Mouse (Mus musculus) heart, postnatal 36 days (tissue): Measurements from ENCODE around the gene Vat1. TPM values are rescaled to one million over a fixed set of nuclear protein-coding genes. Genes with fewer than 3 reads are reported as not detected.
"Not testable (repeated sequence)": the region's sequence is repeated elsewhere in the genome, so short reads cannot be mapped to it uniquely, and the experiment has no call there.

Experiments
- DNase-seq, 2 experiments: peaks; one replicate each; pipeline ENCODE4 v3.0.0; 2021 to 2022
- intact Hi-C: fragments of 180-260 bp; cut with DNase I; formaldehyde crosslinking; loops from one replicate; pipeline ENCODE4 v1.15.1; 2025
- total RNA-seq, 2 experiments: library from RNA; stranded (reverse); gene quantifications; 2 replicates each; pipeline ENCODE4 v1.2.3; 2021

Vat1 gene
- total RNA-seq, 2 experiments from 2014 or later = 22.0 to 24.9 TPM

DNA sequence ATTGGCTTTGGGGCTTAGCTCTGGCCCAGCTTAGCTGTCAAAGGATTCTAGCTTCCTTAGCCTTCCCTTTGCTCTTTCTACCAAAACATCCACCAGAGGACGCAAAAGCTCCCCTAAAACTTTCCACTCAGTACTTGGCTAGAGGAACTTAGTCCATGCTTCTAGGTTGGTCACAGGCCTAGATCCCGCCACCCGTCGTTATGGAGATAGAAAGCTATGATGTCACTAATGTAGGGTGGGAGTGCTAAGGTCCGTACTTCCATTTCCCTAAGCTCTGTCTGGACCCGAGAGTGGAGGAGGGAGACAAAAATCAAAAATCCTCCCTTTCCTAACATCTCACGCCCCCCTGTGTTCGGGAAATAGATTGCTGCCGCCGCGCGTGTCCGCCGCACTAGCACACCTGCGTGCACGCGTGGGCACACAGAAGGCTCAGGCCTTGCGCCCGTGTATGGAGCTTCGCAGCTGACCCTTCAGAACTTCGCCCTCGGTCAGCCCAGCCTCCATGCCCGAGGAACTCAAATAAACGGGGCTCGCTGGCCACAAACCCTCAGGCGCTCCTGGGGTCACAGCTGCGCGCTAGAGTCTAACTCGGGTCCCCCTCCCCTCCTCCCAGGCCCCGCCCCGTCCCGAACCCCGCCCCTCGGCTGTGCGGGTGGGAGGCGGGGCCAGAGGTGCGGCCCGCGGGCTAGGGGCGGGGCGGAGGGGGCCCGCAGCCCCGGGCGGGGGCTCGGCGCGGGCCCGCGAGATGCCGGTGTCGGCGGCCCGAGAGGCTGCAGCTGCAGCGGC lies 1.6 kb upstream of the Vat1 start:
- peak; percentile 68 to 71 for DNase-seq
- intact Hi-C loops = loop anchor here (2.0 to 5.0 kb wide), 2 partner anchors 25 to 85 kb away; partner anchors contain the start of genes Brca1, Nbr1 and Rpl27

DNA sequence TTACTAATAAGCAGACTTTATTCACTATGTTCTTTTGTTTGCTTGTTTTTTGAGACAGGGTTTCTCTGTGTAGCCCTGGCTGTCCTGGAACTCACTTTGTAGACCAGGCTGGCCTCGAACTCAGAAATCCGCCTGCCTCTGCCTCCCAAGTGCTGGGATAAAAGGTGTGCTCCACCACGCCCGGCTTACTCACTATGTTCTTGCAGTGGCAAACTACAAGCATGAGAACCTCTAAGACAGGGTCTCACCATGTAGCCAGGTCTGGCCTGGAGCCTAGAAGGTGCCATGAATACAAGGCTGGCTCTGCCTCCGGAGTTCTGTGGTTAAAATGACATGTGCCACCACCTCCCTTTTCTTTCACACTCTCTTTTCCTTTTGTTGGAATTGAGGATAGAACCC lies 521 bp upstream of the Vat1 start:
- intact Hi-C loops = loop anchor here (2.0 to 5.0 kb wide), 2 partner anchors 24 to 86 kb away; partner anchors contain the start of genes Brca1, Nbr1 and Rpl27
- DNase-seq = not testable (repeated sequence)

DNA sequence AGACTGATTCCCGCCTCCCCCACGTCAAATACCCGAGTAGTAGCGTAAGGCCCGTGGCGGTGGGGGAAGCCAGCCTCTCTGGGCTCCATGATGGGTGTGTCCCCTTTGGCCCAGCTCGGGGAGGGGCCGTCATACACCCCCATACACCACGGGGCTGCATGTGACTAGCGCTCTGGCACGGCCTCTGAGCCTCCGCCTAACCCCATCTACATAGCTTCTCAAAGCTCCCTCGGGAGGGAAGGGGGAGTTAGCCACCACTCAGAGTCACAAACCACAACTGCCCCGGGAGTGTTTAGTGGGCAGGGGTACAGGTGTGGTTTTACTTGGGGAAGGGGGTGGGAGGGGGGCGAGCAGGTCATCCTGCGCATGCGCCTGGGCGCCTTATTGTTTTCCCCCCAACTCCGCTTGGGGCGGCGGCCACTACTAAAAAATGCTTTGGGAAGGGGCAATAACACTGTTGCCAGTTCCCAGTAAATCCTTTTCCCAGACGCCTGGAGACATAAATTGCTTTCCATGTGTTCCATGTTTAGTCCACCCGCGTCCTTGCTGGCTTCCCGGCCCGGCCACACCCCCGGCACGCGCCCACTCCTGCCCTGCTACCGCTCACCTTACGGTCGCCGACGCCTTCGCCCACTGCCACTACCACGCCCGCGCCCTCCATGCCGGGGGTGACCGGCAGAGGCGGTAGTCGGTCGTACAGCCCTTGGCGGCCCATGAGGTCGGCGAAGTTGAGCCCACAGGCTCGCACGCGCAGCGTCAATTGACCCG lies 745 bp downstream of the Vat1 start:
- intact Hi-C loops = loop anchor here (5.0 kb wide), 1 partner anchor 87 kb away; the partner anchor contains the start of genes Brca1 and Nbr1
- peak; percentile 66 to 79 for DNase-seq

DNA sequence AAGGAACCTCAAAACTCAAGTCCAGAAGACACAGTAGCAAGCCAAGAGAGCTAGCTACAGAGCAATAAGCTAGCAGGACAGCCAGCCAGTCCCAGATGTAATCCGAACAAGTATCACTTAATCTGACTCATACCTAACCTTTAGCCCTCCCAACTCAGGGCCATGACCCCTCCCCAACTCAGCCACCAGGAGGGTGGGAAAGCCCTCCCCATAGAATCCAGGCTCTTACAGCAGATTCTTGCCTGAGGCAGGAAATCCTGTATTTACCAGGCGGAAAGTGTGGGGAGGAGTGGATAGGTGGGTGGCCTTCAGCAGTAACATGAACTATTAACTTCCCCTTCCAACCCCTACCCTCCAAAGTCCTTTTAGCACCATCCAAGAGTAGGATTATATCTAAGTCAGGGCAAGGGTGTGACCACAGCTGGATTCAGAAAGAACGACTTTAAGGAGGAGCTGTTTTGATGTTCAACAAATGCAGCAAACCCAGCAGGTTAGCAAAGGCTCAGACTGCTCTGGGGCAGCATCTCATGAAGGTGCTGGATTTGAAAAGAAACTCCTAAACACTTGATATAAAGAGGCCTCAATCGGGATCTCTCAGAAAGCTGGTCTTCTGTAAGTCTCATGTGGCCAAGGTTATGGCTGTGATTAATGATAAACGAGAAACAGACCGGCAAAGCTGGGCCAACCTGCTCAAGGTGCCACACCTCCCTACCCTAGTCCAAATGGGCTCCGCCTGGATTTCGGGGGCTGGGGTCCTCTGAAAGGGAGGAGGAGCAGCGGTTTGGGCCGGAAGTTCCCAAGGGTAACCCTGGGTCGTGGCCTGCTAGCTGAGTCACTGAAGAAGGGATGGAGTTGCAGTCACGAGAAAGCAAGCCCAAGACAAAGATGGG lies 1.6 kb downstream of the Vat1 start, which contains the start of gene Rnd2:
TSS of gene Rnd2 (plus strand) at position 789 of the 890 bp plus-strand sequence.
- intact Hi-C loops = loop anchor here (5.0 kb wide), 1 partner anchor 88 kb away; the partner anchor contains the start of genes Brca1 and Nbr1
- no peak for DNase-seq

DNA sequence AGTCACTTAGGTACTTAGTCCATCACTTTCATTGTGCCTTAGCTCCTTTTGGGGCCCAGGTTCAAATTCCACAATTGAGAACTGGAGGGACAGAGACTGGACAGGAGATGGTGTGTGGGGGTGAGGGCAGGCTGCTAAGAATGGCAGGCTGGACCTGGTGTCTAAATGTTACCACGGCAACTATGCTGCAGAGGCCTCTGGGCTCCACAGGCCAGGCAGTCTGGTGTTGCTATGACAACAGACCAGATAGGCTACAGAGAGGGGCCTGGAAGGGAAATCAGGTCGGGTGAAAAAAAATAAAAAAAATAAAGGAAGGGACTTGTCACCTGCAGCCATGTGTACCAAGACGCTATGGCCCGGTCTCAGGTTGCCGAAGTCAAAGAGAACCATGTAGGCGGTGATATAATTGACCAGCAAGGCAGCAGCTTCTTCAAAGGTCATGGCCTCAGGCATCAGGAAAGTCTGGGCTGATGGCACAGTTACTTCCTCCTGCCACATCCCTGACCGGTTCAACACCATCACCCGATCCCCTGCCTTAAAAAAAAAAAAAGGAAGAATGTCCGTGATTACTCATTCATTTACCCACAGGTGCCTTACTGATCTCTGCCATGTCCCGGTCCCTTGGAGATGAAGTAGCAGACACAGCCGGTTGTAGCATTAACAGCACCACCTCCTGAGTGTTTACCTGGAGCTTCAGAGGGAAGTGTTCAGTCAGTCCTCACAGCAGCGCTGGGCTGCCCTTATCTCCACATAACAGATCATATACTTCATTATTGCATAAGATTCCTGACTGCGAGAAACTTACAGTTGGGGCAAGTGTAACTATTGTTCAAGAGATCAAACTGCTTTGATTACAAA lies 3.2 kb downstream of the Vat1 start:
- no peak for DNase-seq
- intact Hi-C loops = no loop called here

DNA sequence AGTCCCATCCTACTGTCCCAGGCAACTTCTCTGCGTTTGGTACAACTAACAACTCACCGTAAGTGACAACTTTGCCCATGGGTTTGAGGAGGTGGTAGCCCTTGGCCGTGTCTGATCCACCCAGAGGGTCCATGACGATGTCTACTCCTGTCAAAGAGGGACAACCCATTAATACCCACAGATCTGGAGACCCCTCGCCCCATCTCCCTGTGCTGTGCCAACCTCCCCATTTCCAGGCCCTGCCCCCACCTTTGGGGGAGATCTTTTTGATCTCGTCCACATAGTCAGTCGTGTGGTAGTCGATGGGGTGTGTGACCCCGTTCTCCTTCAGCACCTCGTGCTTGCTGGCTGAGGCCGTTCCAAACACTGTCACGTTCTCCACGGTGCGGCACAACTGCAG lies 3.9 kb downstream of the Vat1 start:
- intact Hi-C loops = no loop called here
- DNase-seq = no peak

DNA sequence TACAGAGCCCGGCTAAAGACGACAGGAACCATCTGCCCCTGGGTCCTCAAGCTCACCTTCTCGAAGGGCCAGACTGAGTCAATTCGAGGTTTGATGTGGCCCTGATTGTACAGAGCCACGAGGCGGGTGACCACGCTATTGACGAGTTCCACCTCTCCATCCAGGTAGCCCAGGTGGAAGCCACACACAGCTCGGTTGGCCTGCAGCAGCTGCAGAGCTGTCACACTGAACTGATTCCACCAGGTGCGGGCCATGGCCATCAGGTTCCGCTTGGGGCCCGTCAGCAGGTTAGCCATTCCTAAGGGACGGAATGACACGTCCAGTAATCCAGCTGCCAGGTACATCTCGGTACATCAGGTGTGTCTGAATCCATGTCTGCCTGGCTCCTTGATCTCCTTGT lies 5.7 kb downstream of the Vat1 start:
- DNase-seq = no peak
- intact Hi-C loops = no loop called here

DNA sequence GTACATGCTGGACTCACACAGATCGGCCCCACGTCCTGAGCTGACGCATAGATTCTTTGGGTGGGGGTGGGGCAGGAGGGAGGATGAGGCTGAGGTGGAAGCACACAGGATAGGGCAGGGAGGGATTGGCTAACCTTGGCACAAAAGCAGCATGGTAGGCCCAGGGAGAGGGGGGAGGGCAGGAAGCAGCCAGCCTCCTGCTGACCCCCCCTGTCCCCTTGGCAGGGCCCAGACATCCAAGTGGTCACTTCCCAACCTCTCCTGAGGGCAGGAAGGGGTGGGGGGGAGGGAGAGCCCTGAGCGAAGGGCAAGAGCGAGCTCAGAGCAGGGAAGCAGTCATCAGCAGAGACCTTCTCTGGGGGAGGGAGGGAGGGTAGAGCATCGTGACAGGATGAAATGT lies 6.3 kb downstream of the Vat1 start:
- intact Hi-C loops = no loop called here

DNA sequence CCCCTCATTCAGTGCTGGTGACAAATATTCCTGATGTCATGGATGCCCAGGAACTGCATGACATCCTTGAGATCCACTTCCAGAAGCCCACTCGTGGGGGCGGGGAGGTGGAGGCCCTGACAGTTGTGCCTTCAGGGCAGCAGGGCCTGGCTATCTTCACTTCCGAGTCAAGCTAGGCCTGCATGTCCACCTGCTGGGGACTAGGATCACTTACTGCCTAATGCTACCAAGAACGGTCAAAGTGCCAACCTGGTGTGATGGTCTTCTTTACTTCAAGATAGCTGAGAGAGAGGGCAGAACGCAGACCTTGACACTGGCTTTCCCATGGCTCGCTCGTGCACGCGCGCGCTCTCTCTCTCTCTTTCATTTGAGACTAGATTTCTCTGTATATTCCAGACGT lies 7.8 kb downstream of the Vat1 start:
- DNase-seq = no peak
- intact Hi-C loops = no loop called here

More for the DNA sequence above, 6.3 kb downstream of the Vat1 start:
- no peak for DNase-seq

DNA sequence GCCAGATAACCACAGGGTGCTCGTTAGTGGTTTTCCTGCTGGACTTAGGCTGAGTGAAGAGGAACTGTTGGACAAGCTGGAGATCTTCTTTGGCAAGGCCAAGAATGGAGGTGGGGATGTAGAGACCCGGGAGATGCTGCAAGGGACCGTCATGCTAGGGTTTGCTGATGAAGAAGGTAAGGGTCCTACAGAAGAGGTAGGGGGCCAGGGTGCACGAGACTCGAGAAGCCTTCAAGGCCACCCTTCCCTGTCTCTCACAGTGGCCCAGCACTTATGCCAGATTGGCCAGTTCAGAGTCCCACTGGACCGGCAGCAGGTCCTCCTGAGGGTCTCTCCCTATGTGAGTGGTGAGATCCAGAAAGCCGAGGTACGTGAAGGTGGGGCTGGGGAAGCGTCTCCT lies 8.4 kb downstream of the Vat1 start:
- intact Hi-C loops = no loop called here
- DNase-seq = no peak

DNA sequence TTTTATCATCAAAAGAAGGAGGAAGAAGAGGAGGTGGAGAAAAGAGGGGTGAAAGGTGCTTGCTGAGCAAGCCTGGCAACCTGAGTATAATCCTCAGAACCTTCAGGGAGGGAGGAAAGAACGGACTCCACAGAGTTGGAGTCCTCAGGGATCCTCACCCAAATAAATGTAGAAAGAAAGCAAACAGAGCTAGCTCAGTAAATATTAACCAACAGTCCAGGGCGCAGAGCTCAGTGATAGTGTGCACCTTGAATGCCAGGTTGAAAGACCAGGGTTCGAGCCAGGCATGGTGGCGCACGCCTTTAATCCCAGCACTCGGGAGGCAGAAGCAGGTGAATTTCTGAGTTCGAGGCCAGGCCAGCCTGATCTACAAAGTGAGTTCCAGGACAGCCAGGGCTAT lies 10.4 kb downstream of the Vat1 start:
- intact Hi-C loops = no loop called here
- DNase-seq = no peak

DNA sequence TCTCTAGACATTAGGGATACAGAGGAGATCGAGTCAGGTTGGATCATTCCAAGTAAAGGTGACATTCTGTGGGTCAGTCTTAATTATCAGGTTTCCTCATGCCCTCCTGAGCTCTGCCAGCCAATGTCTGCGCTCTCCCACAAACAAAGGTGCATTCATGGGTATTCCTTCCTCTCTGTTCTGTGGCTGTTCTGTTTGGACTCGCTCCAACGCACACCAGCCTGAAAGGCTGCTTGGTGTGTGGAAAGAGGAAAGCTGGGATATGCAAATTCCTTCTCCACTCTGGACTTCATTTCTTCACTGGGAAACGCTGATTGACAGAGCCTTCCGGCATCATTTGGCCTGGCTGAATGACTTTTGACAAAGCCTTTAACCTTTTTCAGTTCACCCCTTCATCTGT lies 11.3 kb downstream of the Vat1 start:
- intact Hi-C loops = no loop called here
- no peak for DNase-seq

DNA sequence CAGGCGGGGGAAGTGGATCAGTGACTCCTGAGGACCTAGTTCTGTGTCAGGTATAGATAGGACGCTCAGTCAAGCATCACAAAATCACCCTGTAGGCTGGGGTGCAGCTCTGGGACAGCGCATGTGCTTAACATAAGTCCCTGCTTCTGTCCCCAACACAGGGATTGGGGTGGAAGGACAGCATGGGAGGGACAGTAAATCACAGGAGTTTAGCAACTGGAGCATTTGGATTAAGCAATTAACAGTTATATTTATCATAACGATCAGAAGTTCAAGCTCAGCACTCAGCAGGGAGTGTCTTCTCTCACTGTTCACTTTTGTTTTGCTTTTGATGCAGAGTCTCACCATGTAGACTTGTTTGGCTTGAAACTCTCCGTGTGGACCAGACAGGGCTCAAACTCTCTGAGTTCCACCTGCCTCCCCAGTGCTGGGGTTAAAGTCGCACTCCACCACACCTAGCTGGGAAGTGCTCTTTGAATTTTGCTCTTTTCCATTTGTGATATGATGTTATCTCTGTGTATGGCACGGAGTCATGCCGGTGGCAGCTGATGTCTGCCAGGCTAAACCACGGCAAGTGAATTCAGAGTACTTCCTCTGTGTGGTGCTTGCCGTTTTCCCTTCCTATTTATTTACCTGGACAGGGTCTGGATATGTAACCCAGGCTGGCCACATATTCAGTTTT lies 13.8 kb downstream of the Vat1 start:
- intact Hi-C loops = no loop called here
- no peak for DNase-seq

DNA sequence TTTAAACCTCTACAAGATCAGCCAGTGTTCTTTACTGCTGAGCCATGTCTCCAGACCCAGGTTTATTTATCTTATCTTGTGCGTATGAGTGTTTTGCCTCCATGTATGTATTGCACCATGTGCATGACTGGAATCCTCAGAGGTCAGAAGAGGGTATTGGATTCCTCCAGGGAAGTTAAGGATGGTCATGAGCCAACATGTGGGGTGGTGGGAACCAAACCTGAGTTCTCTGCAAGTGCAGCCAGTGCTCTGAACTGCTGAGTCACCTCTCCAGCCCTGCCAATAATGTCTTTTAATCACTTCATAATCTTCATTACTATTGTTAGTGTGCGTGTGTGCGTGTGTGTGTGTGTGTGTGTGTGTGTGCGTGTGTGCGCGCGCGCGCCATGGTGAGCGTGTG lies 14.5 kb downstream of the Vat1 start:
- no peak for DNase-seq
- intact Hi-C loops = no loop called here

DNA sequence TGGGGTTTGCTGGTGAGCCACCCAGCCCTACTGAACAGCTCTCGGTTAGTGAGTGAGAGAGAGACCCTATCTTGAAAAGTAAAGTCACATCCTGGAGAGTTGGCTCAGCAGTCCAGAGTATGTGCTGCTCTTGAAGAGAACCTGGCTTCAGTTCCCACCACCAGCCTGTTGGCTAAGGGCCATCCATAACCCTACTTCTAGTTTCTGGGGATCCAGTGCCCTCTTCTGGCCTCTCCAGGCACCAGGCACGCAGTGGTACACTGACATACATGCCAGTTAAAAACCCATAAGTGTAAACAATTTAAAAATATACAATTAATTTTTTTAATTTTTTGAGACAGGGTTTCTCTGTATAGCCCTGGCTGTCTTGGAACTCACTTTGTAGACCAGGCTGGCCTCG lies 15.6 kb downstream of the Vat1 start:
- intact Hi-C loops = no loop called here
- DNase-seq = no peak

DNA sequence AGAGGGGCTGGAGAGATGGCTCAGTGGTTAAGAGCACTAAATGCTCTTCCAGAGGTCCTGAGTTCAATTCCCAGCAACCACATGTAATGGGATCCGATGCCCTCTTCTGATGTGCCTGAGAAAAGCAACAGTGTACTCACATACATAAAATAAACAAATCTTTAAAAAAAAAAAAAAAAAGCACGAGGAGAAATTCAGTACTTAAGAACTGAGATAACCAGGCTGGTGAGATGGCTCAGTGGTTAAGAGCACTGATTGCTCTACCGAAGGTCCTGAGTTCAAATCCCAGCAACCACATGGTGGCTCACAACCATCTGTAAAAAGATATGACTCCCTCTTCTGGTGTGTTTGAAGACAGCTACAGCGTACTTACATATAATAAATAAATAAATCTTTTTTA lies 16.4 kb downstream of the Vat1 start:
- DNase-seq, intact Hi-C loops: not testable (repeated sequence)

DNA sequence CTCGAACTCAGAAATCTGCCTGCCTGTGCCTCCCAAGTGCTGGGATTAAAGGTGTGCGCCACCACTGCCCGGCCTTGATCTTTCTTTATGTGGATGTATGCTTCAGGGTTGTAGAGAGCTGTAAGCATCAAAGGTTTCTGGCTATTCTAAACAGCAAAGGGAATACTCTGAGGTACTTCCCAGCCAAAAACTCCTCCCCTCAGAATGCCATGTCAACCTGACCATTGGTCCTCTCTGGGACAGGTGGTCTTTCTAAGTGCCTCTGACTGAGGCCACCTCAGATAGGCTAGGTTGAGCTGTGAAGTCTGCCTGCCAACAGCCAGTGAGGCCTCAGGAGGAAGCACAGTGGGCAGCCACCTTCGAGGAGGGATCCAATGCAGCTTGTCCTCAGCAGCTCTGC lies 17.1 kb downstream of the Vat1 start:
- intact Hi-C loops = no loop called here
- DNase-seq = no peak

DNA sequence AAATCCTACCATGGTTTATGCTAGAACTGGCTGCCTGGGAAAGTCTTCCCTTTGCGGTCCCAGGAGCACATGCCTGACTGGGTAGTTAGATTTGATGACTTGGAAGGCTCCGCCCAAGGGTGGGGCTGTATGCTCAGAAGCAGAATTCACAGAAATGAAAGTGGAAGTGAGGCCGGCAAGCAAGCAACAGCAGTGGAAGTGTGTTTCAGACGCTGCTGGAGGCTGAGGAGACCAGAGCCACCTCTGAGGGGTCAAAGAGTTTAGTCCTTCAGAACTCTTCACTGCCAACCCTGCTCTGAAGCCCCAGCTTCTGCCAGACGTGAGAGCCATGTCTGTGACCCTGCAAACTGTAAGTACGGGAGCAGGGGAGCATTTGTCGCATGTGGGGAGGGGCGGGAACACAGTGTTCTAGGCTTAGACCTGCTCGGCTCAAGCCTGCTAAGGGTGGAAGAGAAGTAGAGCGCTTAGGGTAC lies 17.7 kb downstream of the Vat1 start, which contains the start of gene Ifi35:
TSS of gene Ifi35 (plus strand) at position 134 of the 473 bp plus-strand sequence.
- peak; percentile 80 for DNase-seq
- intact Hi-C loops = no loop called here

DNA sequence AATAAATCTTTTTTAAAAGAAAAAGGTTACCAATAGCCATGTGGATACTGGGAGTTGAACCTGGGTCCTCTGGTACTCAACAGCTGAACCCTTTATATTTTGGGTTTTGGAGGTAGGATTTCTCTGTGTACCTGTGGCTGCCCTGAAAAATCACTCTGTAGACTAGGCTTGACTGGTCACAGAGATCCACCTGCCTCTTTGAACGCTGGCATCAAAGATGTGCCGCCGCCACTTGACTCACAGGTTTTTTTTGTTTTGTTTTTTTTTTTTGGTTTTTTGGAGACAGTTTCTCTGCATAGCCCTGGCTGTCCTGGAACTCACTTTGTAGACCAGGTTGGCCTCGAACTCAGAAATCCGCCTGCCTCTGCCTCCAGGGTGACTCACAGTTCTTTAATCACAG lies 18.2 kb downstream of the Vat1 start:
- no peak for DNase-seq
- intact Hi-C loops = no loop called here
